Mouse (Mus musculus) bone marrow macrophage, adult 2 months (primary cell): ENCODE results near the gene Rec8.

Experiments
- CTCF ChIP-seq: IDR thresholded peaks from 2 replicates; pipeline ENCODE4 v1.5.1; 2012; ENCODE audit warnings: low read depth, mild to moderate bottlenecking, low read length, moderate library complexity
- POLR2A ChIP-seq: IDR thresholded peaks from 2 replicates; pipeline ENCODE4 v1.6.1; 2012; ENCODE audit warnings: mild to moderate bottlenecking, low read depth, low read length, borderline replicate concordance

GRCm38 (mm10) chr14:55658011-55658410, 40.2 kb downstream of the Rec8 start:
- TF ChIP-seq CTCF, result no peak
- TF ChIP-seq POLR2A, result no peak
